Mouse (Mus musculus): Measurements from ENCODE around the gene Gm826. TPM values are rescaled to one million over a fixed set of nuclear protein-coding genes. Genes with fewer than 3 reads are reported as not detected.
A peak's percentile ranks its signal among the peaks of the same experiment; 100 is the strongest.

Gene Gm826
- polyA plus RNA-seq, 1 experiment: not detected

DNA sequence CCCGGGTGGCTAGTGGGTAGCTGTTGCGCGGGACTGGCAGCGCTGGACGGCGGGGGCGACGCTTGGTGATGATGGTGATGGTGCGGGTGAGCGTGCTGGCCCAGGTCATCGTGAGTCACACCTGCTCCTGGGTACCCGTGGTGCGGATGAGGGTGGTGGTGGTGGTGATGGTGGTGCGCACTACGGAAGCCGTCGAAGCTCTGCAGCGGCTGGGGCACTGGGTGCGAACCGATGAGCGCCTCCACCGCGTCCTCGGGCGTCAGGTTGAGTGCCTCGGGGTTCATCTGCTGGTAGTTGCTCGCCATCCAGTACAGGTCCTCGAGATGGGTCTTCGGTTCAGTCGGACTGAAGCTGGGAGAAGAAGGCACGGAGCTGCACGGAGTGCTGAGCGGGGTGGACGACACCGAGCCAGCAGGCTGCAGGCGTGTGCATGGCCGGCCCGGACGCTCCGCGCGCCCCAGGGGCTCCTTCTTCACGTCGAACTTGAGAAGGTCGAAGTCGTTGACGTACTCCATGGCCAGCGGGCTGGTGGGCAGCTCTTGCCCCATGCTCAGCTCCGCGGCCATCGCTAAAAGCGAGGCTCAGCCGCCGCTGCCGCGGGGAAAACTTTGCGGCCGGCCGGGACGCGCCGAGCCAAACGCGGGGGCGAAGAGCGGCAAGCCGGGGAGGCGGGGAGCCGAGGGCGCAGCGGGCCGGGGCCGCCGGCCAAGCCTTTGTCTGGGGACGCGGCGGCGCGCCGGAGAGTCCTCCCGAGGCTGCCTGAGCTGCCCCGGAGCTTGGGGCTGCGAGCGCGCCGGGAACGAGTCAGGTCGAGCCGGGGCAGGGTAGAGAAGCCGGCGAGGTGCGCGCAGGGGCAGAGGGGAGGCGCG is 32.4 kb upstream of the Gm826 start:
- TF ChIP-seq CTCF (IDR thresholded peaks at IDR 0.05; ENCODE audit: borderline replicate concordance, insufficient read depth, low read length): no peak
- TF ChIP-seq POLR2A (IDR thresholded peaks at IDR 0.05; ENCODE audit: low read depth, low read length): no peak
- Histone ChIP-seq H3K4me3 (ENCODE audit: insufficient read depth, low read length) (peak overlapping the region; percentile 57), H3K27ac (ENCODE audit: insufficient read depth, low read length) (0 out of 2 replicates have a peak overlapping the region, but pooled peaks have one; percentile 43), H3K4me1 (ENCODE audit: control insufficient read depth, insufficient read depth, low read length) (no peaks in the 10 kb centered on the region)

DNA sequence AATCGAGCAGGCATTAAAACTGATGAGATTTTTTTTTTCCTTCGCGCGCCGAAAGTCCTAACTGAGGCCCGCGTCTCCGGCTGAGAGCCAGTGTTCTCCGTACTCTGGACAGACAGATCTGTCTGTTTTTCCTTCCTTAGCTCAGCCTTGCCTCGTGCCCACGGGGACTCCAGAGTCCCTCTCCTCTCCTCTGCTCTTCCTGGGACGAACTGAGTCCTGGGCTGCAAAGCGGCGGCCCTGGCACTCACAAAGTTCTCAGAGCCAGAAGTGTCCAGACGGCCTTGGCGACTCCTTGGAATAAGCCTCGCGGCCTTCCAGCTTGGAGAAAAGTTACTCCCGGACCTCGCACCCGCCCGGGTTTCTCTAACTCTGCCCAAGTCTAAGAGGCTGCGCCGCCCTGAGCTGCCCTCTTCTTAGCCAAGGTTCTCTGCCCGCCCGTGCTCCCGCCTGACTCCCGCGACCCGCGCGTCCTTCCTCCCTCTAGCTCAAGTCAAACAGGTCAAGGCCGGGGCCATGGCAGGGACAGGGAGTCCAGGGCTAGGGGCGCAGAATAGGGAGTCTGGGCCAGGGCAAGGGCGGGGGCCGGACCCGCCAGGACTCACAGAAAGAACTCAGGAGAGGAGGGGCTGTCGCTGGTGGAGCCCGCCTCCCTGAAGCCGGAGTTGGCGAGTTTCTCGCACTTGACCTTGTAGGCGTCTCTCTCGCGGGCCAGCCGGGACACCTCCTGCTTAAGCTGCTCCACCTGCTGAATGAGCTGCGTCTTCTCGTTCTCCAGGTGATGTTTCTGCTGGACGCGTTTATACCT is 31.3 kb upstream of the Gm826 start:
- Histone ChIP-seq H3K4me1 (ENCODE audit: control insufficient read depth, insufficient read depth, low read length) (no peaks in the 10 kb centered on the region), H3K4me3 (ENCODE audit: insufficient read depth, low read length) (peak overlapping the region; percentile 57), H3K27ac (ENCODE audit: insufficient read depth, low read length) (no peak overlapping the region)
- TF ChIP-seq POLR2A (IDR thresholded peaks at IDR 0.05; ENCODE audit: low read depth, low read length) (no peak), CTCF (IDR thresholded peaks at IDR 0.05; ENCODE audit: borderline replicate concordance, insufficient read depth, low read length) (no peak)

DNA sequence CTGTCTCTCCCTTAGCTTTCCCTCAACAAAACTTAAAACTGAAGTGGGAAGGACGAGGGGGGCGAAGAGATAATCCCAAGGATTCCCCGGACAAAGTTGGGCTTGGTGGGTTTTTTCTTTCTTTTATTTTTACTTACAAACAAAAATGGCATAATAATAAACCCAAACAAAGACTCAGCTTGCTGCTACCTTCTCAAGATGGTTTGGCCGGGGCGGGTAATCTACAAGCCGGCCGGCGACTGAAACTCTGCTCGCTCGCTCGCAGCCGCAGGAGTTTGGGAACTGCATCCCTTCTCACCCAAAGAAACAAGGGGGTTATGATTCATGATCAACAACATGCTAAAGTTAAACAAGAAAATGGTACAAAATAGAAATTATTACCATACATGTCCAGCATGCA is 30.7 kb upstream of the Gm826 start:
- H3K27ac ChIP-seq (ENCODE audit: insufficient read depth, low read length): no peak overlapping the region
- no peaks in the 10 kb centered on the region for H3K4me1 ChIP-seq (ENCODE audit: control insufficient read depth, insufficient read depth, low read length)
- H3K4me3 ChIP-seq (ENCODE audit: insufficient read depth, low read length): peak overlapping the region; percentile 57; the same call in 1 of the 2 replicates
- TF ChIP-seq POLR2A (IDR thresholded peaks at IDR 0.05; ENCODE audit: low read depth, low read length): no peak
- no peak for TF ChIP-seq CTCF (IDR thresholded peaks at IDR 0.05; ENCODE audit: borderline replicate concordance, insufficient read depth, low read length)

DNA sequence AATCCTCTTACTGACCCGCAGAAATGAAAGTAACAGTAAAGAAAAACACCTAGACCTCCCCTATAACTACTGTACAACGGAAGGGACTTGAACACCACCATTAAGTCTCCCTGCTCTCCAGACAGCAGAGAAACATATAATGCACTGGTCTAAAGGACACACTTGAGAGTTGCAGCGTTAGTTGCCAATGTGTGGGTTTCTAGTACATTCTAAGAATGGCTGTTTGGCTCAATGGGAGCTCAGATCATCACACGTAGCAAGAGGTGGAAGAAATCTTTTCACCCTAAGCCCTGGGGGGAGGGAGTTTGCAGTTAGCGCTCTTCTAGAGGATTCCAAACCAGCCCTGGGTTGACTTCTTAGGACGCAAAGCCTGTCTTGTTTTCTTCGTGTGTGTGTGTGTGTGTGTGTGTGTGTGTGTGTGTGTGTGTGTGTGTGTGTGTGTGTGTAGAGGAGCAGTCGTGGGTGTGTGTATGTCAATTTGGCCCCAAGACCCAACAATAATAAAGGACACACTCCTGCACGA is 30.2 kb upstream of the Gm826 start:
- Histone ChIP-seq H3K4me3 (ENCODE audit: insufficient read depth, low read length) (0 out of 2 replicates have a peak overlapping the region, but pooled peaks have one; percentile 6), H3K27ac (ENCODE audit: insufficient read depth, low read length) (no peak overlapping the region)
- TF ChIP-seq CTCF (IDR thresholded peaks at IDR 0.05; ENCODE audit: borderline replicate concordance, insufficient read depth, low read length) (no peak), POLR2A (IDR thresholded peaks at IDR 0.05; ENCODE audit: low read depth, low read length) (no peak)

DNA sequence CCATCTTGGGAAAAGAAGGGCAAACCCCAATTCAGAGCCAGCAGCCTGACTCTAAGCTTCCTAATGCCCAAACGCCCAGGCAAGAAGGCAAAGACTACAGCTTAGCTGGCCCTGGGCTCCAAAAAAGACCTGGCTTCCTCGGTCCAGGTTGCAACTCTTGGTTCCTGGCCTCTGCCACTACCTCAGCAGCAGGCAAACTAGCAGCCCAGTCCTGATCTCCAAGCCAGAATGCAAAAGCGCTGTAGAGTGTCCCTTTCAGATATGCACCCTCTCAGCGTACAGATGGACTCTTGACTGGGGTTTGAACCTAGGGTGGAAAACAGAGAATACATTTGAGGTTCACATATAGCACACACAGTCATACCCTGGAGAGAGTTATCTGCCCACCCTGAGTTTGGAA is 29.2 kb upstream of the Gm826 start:
- Histone ChIP-seq H3K4me3 (ENCODE audit: insufficient read depth, low read length) (no peak overlapping the region), H3K4me1 (ENCODE audit: control insufficient read depth, insufficient read depth, low read length) (no peaks in the 10 kb centered on the region), H3K27ac (ENCODE audit: insufficient read depth, low read length) (no peak overlapping the region)
- no peak for TF ChIP-seq CTCF (IDR thresholded peaks at IDR 0.05; ENCODE audit: borderline replicate concordance, insufficient read depth, low read length)
- no peak for TF ChIP-seq POLR2A (IDR thresholded peaks at IDR 0.05; ENCODE audit: low read depth, low read length)

More for the DNA sequence above, 30.2 kb upstream of the Gm826 start:
- no peaks in the 10 kb centered on the region for H3K4me1 ChIP-seq (ENCODE audit: control insufficient read depth, insufficient read depth, low read length)

DNA sequence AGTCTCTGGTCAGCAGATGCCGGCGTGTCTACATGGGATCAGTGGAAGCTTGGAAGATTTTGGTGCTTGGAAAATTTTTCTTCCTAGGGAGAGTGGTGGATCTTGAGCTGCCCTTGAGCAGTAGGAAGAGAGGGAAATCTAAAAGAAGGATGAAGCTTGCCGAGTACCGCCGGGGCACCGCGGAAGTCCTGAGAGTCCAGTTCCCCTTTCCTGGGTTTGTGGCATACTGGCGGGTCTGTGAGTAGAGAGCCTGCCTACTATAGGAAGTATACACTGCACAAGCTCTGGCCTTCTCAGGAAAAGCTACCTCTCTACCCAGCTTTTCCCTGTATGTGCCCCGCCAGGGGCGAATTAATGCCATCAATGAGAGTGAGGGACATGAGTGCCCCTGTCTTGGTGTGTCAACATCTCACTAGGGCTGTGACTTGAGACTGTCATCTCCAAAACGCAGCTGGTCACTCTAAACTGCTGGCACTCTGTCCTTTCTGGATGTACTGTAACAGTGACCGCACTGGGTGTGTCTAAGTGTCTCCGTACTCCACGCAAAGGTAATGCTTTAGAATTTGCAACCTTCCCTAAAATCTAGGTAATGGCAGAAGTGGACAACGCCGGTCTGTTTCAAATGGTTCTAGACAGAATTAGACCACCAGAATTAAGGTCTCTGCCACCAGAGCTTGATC is 27.6 kb upstream of the Gm826 start:
- H3K27ac ChIP-seq (ENCODE audit: insufficient read depth, low read length): no peak overlapping the region
- no peak for TF ChIP-seq POLR2A (IDR thresholded peaks at IDR 0.05; ENCODE audit: low read depth, low read length)
- TF ChIP-seq CTCF (IDR thresholded peaks at IDR 0.05; ENCODE audit: borderline replicate concordance, insufficient read depth, low read length): no peak
- H3K4me3 ChIP-seq (ENCODE audit: insufficient read depth, low read length): no peak overlapping the region
- H3K4me1 ChIP-seq (ENCODE audit: control insufficient read depth, insufficient read depth, low read length): no peaks in the 10 kb centered on the region

DNA sequence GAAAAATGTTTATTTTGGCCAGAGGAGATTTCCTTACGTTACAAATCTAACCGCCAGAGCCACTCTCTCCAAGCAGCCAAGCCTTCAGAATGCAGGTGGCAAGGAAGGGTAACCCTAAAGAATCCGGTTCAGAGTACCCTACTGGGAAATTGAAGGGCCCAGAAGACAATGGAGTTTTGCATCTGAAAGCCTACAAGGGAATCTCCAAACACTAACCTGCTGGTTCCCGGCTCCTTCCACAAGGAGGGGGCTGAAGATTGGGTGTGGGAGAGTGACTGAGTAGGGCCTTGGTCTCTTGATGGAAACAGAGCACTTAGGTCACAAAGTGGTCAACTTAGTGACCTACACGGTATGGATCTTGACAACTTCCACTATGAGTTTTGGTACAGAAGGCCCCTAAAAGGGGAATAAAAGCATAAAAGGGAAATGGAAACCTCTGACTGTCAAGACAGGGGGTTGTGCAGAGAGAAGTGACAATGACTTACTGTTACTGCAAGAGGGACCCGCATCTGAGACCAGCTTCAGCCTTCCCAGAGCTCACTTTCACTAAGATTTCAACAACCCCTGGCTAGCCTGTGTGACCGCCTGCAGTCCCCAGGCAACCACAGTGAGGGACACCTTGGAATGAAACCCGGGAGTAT is 26.4 kb upstream of the Gm826 start:
- TF ChIP-seq POLR2A (IDR thresholded peaks at IDR 0.05; ENCODE audit: low read depth, low read length) (no peak), CTCF (IDR thresholded peaks at IDR 0.05; ENCODE audit: borderline replicate concordance, insufficient read depth, low read length) (no peak)
- Histone ChIP-seq H3K27ac (ENCODE audit: insufficient read depth, low read length) (no peak overlapping the region), H3K4me1 (ENCODE audit: control insufficient read depth, insufficient read depth, low read length) (no peaks in the 10 kb centered on the region), H3K4me3 (ENCODE audit: insufficient read depth, low read length) (no peak overlapping the region)

DNA sequence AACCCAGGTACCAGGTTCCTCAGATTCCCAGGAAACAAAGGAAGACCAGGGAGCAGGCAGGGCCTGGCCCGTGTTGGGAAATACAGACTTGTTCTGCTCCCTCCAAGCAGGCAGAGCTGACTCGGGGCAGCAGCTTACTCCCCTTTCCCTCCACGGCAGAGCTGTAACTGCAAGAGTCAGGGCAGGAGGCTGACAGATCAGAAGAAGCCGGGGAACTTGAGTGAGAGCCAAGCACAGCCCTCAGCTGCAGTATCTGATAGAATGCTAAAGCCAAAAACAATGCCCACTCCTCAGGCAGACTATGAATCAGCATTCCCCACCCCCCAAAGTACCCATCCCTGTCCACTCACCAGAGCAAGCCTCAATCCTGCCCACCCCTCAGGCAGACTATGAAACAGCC is 24.9 kb upstream of the Gm826 start:
- Histone ChIP-seq H3K4me1 (ENCODE audit: control insufficient read depth, insufficient read depth, low read length) (no peaks in the 10 kb centered on the region), H3K4me3 (ENCODE audit: insufficient read depth, low read length) (no peak overlapping the region), H3K27ac (ENCODE audit: insufficient read depth, low read length) (no peak overlapping the region)
- TF ChIP-seq CTCF (IDR thresholded peaks at IDR 0.05; ENCODE audit: borderline replicate concordance, insufficient read depth, low read length) (no peak), POLR2A (IDR thresholded peaks at IDR 0.05; ENCODE audit: low read depth, low read length) (no peak)

DNA sequence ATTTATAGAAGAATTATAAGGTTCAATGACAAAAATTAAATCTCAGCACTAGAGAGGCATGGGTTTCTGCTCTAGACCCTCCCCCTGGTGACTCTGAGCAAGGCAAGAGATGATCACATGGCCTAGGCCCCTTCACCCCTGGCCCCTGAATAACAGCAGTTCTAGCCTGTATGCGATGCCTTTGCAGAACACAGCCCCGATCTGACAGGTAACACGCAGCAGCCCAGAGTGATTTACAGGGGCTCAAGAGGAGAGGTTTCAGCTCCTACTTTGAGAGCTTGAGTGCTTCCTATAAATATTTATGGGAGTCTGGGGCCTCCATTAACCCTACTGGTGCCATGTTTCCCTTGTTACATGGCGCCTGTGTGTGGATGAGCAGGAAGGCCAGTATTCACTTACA is 23.5 kb upstream of the Gm826 start:
- H3K4me3 ChIP-seq (ENCODE audit: insufficient read depth, low read length): no peak overlapping the region
- H3K4me1 ChIP-seq (ENCODE audit: control insufficient read depth, insufficient read depth, low read length): no peaks in the 10 kb centered on the region
- no peak overlapping the region for H3K27ac ChIP-seq (ENCODE audit: insufficient read depth, low read length)
- TF ChIP-seq POLR2A (IDR thresholded peaks at IDR 0.05; ENCODE audit: low read depth, low read length): no peak
- no peak for TF ChIP-seq CTCF (IDR thresholded peaks at IDR 0.05; ENCODE audit: borderline replicate concordance, insufficient read depth, low read length)

Data from embryonic fibroblast, embryonic 13.5 days (primary cell).